Mouse (Mus musculus) lung, postnatal 25 days (tissue): Measurements from ENCODE around the gene Tmem269.

Experiments used
- DNase-seq: peaks from one replicate; pipeline ENCODE4 v3.0.0; 2022; ENCODE audit warnings: low spot score

The Tmem269 gene

GRCm38 (mm10) chr4:119218169-119218568 is at the start of gene Tmem269:
TSS of gene Tmem269 (minus strand) at chr4:119218217.
- no peak for DNase-seq

GRCm38 (mm10) chr4:119266606-119267005 is 48.6 kb upstream of the Tmem269 start:
- DNase-seq, result no peak

- peak; percentile 24 for DNase-seq
Observed at GRCm38 (mm10) chr4:119263459-119263858, 45.4 kb upstream of the Tmem269 start.

GRCm38 (mm10) chr4:119262483-119262882 is 44.5 kb upstream of the Tmem269 start:
- no peak for DNase-seq

GRCm38 (mm10) chr4:119261087-119261713 is 43.2 kb upstream of the Tmem269 start:
- DNase-seq, result peak; percentile 31

- DNase-seq, result no peak
Observed at GRCm38 (mm10) chr4:119259344-119260254, 41.6 kb upstream of the Tmem269 start.

GRCm38 (mm10) chr4:119257083-119257482 is 39.1 kb upstream of the Tmem269 start:
- DNase-seq, result no peak

GRCm38 (mm10) chr4:119255351-119255750 is 37.3 kb upstream of the Tmem269 start, which contains the start of gene Cldn19:
TSS of gene Cldn19 (plus strand) at chr4:119255414.
- no peak for DNase-seq

GRCm38 (mm10) chr4:119254012-119254618 is 36.1 kb upstream of the Tmem269 start:
- no peak for DNase-seq

- no peak for DNase-seq
Observed at GRCm38 (mm10) chr4:119252025-119252808, 34.2 kb upstream of the Tmem269 start.

- peak; percentile 48 for DNase-seq
Observed at GRCm38 (mm10) chr4:119248407-119248965, 30.5 kb upstream of the Tmem269 start.

- DNase-seq, result peak; percentile 88
Observed at GRCm38 (mm10) chr4:119247462-119248235, 29.6 kb upstream of the Tmem269 start.

- no peak for DNase-seq
Observed at GRCm38 (mm10) chr4:119246688-119247225, 28.7 kb upstream of the Tmem269 start.

- DNase-seq, result no peak
Observed at GRCm38 (mm10) chr4:119245961-119246360, 27.9 kb upstream of the Tmem269 start.

- peak; percentile 36 for DNase-seq
Observed at GRCm38 (mm10) chr4:119245556-119245955, 27.5 kb upstream of the Tmem269 start.

- no peak for DNase-seq
Observed at GRCm38 (mm10) chr4:119244468-119245240, 26.6 kb upstream of the Tmem269 start.

- no peak for DNase-seq
Observed at GRCm38 (mm10) chr4:119242571-119242970, 24.6 kb upstream of the Tmem269 start.

- no peak for DNase-seq
Observed at GRCm38 (mm10) chr4:119241664-119242063, 23.6 kb upstream of the Tmem269 start.

GRCm38 (mm10) chr4:119239181-119239682 is 21.2 kb upstream of the Tmem269 start:
- DNase-seq, result peak; percentile 63
